Mouse (Mus musculus) cerebellum, postnatal 36 days (tissue): ENCODE data around the gene Serpinf1.

ENCODE experiments used
- DNase-seq, 2 experiments: peaks; one replicate each; pipeline ENCODE4 v3.0.0; 2021 to 2022; ENCODE audit warnings: mixed read lengths in 2 of 2

The Serpinf1 gene

DNA sequence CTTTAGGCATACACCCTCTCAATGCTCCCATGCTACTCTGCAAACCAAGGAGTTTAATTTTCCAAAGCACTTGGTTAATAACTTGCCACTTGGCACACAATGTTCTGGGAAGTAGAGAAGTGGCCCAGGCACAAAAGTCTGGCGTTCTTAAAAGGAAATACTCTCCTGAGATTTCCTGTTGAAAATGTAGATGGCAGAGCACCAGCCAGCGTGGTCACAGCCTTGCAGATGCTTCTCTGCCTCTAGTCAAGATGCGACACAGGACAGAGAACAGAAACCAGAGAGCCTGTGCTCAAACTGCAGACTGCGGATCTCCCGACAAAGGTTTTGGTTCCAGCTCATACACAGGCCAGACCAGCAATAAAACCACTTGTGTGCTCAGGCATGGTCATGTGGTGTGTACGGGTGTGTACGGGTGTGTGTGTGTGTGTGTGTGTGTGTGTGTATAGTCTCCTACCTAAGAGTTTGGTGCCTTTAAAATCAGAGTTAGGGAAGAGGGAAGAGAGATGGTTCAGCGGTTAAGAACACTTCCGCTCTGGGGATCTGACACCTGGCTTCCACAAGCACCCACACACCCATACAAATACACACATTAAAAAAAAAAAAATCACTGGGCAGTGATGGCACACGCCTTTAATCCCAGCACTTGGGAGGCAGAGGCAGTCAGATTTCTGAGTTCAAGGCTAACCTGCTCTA is 32.7 kb upstream of the Serpinf1 start:
- DNase-seq = no peak

GRCm38 (mm10) chr11:75453991-75454930 is 31.8 kb upstream of the Serpinf1 start, which contains the start of gene Wdr81:
Gene Wdr81, minus strand, starts transcription at chr11:75454717.
- peak; percentile 80 to 84 for DNase-seq

GRCm38 (mm10) chr11:75452812-75453557 is 30.5 kb upstream of the Serpinf1 start:
- no peak for DNase-seq

DNA sequence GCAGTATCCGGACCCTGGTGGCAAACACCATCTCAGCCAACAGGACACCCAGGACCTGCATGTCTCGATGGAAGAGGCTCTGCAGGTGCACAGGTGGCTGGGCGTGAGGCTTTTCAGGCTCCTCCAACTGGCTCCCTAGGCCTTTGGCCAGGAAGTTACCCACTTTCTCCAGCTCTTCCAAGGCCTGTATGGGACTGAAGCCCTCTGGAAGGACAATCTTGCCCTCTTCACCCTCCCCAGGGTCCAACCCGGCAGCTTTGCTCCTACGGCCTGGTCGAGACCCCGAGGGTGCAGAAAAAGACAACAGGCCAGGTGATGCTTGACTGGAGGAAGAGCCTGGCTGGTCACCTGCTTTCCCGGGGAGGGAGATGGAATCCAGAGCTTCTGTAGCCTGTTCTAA is 29.6 kb upstream of the Serpinf1 start:
- DNase-seq = no peak

- DNase-seq = no peak
Observed at GRCm38 (mm10) chr11:75450936-75451335, 28.4 kb upstream of the Serpinf1 start.

DNA sequence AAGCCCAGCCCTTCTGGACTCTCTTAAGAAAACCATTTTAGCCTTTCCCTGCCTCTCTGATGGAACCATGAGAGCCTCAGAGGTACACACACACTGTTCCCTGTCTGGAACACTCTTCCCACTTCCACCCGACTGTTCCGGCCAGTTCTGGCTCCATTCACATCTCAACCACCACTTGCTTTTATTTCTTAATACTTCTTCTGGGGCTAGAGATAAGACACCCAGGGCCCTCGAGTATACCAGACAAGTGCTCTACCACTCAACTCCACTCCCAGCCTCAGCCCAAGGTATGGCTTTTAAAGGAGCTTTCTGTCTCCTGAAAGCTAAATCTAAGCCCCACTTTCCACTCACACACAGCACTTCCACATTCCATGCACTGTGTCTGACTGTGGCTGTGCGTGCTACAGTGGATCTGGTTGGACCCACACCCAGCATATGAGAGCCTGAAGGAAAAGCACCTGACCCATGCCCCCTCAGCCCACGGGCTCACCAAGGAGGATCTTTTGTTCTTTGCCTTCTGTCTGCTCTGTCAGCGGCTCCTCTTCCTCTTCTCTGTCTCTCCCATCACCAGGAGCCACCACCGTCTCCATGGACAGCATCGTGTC is 27.9 kb upstream of the Serpinf1 start:
- DNase-seq = no peak

DNA sequence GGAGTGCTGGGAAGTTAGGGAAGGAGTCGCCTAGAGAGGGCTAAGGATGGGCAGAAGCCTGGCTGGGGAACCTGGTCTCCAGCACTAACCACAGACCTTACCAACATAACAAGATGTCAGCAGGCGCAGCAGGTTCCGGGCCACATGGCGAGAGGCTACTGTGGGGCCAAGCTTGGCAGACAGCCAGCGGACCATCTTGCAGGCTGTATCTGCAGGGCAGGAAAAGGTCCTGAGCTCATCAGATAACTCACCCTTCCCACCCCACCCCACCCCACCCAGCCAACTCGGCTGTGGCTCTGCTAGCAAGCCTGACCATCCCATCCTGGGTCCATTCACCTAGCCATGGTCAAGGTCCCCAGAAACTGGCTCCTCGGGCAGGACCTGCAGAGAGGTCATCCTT is 27.2 kb upstream of the Serpinf1 start:
- peak; percentile 54 to 61 for DNase-seq

GRCm38 (mm10) chr11:75448575-75448974 is 26.1 kb upstream of the Serpinf1 start:
- DNase-seq = no peak

GRCm38 (mm10) chr11:75443711-75444110 is 21.2 kb upstream of the Serpinf1 start:
- no peak for DNase-seq

GRCm38 (mm10) chr11:75441601-75442000 is 19.1 kb upstream of the Serpinf1 start:
- DNase-seq = peak; percentile 45 to 54

GRCm38 (mm10) chr11:75441034-75441433 is 18.5 kb upstream of the Serpinf1 start:
- no peak for DNase-seq

GRCm38 (mm10) chr11:75439951-75440350 is 17.4 kb upstream of the Serpinf1 start:
- no peak for DNase-seq

DNA sequence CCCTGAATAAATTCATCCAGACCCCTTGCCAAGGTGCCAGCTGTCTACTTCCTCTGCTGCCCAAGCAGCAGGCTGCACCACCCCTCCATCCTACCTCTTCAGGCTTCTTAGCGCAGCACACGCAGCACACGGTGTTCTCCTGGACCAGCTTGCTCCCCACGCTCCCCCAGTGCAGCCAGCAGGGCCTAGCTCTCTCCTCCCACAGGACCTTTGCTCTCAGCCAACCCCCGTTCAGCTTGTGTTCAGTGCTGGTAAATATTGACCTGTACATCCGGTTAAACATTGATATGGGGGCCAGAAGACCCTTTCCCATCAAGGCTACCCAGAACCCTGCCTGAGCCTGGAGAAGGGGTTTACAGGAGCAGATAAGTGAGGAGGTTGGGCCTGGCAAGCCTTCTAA is 16.9 kb upstream of the Serpinf1 start, which contains the start of gene Serpinf2:
Gene Serpinf2 (minus strand): TSS at position 229 of the 400 bp plus-strand sequence.
- no peak for DNase-seq

- DNase-seq = no peak
Observed at GRCm38 (mm10) chr11:75438804-75439203, 16.3 kb upstream of the Serpinf1 start.

DNA sequence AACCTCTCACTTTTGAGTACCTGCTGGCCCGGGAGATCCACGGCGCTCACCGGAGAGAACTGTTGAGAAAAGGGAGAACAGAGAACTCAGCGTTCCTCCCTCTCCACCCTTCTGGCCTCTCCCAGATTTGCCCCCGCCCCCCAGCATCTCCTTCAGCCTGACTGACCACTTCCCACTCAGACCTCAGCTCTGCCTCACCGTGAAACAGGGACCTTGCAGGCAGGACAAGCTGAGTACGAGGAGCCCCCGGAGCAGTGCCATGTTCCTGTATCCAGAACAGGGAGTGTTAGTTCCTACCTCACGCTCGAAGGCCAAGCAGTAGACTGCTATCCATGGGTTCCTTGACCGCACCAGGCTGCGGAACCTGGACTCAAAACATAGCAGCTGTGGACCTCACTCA is 15.7 kb upstream of the Serpinf1 start:
- no peak for DNase-seq

GRCm38 (mm10) chr11:75434138-75434537 is 11.6 kb upstream of the Serpinf1 start:
- DNase-seq = no peak

DNA sequence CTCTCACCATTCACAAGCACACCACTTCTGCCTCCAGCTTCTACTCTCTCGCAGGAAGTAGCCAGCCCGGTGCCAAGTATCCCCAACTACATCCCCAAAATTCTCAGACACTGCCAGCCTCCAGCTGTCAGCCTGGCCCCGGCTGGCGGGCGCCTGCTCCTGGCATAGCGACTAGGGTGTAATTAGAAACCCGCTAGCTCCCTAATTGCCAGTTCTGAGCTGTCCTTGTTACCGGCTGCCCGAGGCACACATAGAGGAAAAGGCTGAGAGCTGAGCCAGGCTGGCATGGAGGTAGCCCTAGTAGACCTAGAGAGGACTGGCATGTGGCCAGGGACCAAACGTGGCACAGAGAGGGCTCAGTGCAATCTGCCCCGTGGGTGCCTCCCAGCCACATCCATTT is 8.8 kb upstream of the Serpinf1 start:
- DNase-seq = peak; percentile 66 to 70

DNA sequence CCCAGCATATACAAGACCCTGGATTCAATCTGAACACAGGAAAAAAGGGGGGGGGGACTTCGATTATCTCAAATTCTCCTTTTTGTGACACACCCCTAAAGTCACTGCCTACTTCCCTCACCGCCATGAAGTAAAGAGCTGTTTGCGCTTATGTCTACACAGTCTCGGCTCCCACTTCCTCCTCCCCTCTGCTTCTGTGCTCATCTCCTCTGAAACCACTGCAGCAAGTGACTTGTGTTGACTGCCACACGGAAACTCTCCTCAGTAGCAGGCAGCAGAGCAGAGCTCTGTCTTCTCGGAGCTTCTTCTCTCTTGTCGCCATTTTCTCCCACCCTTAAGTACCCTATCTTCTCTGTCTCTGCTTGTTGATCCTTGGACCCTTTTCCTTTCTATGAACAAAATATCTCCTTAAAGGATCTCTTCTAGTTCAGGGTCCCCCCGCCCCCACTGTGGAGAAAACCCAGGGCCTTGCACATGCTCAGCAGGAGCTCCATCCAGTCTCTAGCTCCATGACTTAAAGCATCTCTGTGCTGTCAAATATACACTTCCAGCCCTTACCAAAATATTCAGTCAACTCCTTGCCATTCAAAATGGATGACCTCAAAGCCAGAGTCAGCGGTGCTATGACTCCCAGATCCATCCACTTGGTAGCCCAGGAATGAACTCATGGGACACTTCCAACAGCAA is 6.7 kb upstream of the Serpinf1 start:
- no peak for DNase-seq

GRCm38 (mm10) chr11:75424459-75424858 is 2.0 kb upstream of the Serpinf1 start:
- DNase-seq = no peak

DNA sequence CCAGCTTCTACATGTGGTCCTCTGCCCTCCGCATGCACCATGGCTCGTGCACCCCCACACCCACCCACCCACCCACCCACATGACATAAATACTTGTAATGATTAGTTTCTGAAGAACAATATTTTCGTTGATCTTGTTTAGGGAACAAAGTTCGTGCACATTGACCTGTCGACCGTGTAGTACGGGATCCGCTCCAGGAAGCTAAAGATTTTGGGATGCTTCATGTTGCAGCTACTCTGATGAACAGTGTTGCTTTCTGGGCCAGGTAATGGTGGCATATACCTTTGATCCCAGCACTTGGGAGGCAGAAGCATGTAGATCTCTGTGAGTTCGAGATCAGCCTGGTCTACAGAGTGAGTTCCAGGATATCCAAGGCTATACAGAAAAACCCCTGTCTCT is 1.5 kb upstream of the Serpinf1 start:
- no peak for DNase-seq

GRCm38 (mm10) chr11:75423091-75423490 is 590 bp upstream of the Serpinf1 start:
- no peak for DNase-seq
